Comparison of ENCODE assay signal across 26 mouse cellular contexts in the genomic region with DNA sequence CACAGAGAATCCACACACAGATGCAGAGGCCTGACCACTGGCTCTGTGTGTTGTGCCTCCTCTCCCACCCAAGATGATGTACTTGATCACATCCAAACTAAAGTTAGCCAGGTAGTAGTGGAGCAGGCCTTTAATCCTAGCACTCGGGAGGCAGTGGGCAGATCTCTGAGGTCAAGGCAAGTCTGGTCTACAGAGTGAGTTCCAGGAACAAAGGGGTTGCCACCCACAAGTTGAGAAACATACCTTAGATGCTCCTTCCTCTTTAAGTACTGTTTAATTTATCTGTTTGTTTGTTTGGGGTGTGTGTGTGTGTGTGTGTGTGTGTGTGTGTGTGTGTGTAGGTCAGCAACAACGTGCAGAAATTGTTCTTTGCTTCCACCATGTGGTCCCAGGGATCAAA.
DNase-seq lines count a peak whose midpoint lies in the region; TF ChIP-seq lines count a peak whose summit lies in the region.
"Had no signal": no experiment of that assay in that cellular context is flagged by ENCODE, and none has a peak within 500 bp of the region (broad histone marks: within the 10 kb centered on the region; RNA-seq: fewer than 3 reads in every experiment).

No protein-coding gene starts in this region.

- H3K9me3 ChIP-seq in megakaryocyte, embryonic 14.5 days: no peaks in the 10 kb centered on the region
- H3K9me3 ChIP-seq: embryonic facial prominence, embryonic 13.5 days; forebrain, embryonic 10.5 days; forebrain, embryonic 15.5 days; G1E; hindbrain, embryonic 13.5 days; limb, embryonic 12.5 days; midbrain, embryonic 12.5 days; neural tube, embryonic 13.5 days had no signal

- intact Hi-C loops in heart, postnatal 10 days (cut with DNase I): no loop called here

- TF ChIP-seq CTCF in spleen, adult 2 months (IDR thresholded peaks at IDR 0.05; ENCODE audit: extremely low read depth, insufficient read depth, insufficient read length, insufficient replicate concordance): no peak

- H3K27me3 ChIP-seq in spleen, adult 2 months (ENCODE audit: control insufficient read depth, insufficient read depth, low read length): no peaks in the 10 kb centered on the region
- H3K27me3 ChIP-seq in megakaryocyte, embryonic 14.5 days (replicated peaks): no peaks in the 10 kb centered on the region
- H3K27me3 ChIP-seq: embryonic facial prominence, embryonic 13.5 days; forebrain, embryonic 15.5 days; hindbrain, embryonic 13.5 days; limb, embryonic 12.5 days; midbrain, embryonic 12.5 days; neural tube, embryonic 13.5 days had no signal

- 60% methylated on average over 2 of the region's 2 CpGs for WGBS in spleen, adult 2 months

- no peak for TF ChIP-seq POLR2A in spleen, adult 2 months (IDR thresholded peaks at IDR 0.05; ENCODE audit: low read depth, low read length)

- H3K4me1 ChIP-seq in spleen, adult 2 months (ENCODE audit: control insufficient read depth, insufficient read depth, insufficient read length): peaks cover 33% of the 10 kb centered on the region; the same call in 1 of the 2 replicates
- peaks cover 37% of the 10 kb centered on the region for H3K4me1 ChIP-seq in brown adipose tissue, adult 24 weeks (ENCODE audit: control insufficient read depth, insufficient read depth, insufficient read length, low read length)
- peaks cover 100% of the 10 kb centered on the region for H3K4me1 ChIP-seq in megakaryocyte, embryonic 14.5 days
- H3K4me1 ChIP-seq: forebrain, embryonic 15.5 days; midbrain, embryonic 12.5 days had no signal

- no peak for DNase-seq in spleen, adult 2 months (ENCODE audit: low read depth in 1 of 2, low spot score in 2 of 2)
- no peak for DNase-seq in spleen, postnatal 14 days (ENCODE audit: low spot score in 2 of 2)
- no peak for DNase-seq in cerebellum, adult 9-10 months
- DNase-seq in heart, postnatal 10 days: no peak
- DNase-seq: adrenal gland, adult 8-10 months; cerebellum, adult 11 months; cerebellum, postnatal 10 days; gastrocnemius, postnatal 10 days; heart, postnatal 4 days; kidney, adult 11 months; kidney, postnatal 36 days; right cerebral cortex, postnatal 14 days; thymus, postnatal 36 days had no signal

- no peak overlapping the region for H3K4me3 ChIP-seq in spleen, adult 2 months (ENCODE audit: extremely low read depth, insufficient read depth, insufficient read length)
- H3K4me3 ChIP-seq in brown adipose tissue, adult 24 weeks (ENCODE audit: insufficient read depth, low read depth, low read length): no peak overlapping the region
- H3K4me3 ChIP-seq in megakaryocyte, embryonic 14.5 days (replicated peaks): peak overlapping the region; percentile 12
- H3K4me3 ChIP-seq: embryonic facial prominence, embryonic 13.5 days; forebrain, embryonic 10.5 days; forebrain, embryonic 15.5 days; hindbrain, embryonic 13.5 days; layer of hippocampus, adult 2 months; left cerebral cortex, adult 2 months; limb, embryonic 12.5 days; midbrain, embryonic 12.5 days; neural tube, embryonic 13.5 days had no signal

- H3K27ac ChIP-seq in spleen, adult 2 months (ENCODE audit: insufficient read depth, low read length): peak overlapping the region; percentile 39; the same call in 1 of the 2 replicates
- peak overlapping the region; percentile 62 for H3K27ac ChIP-seq in brown adipose tissue, adult 24 weeks (replicated peaks; ENCODE audit: low read depth, low read length)
- H3K27ac ChIP-seq: embryonic facial prominence, embryonic 13.5 days; forebrain, embryonic 10.5 days; forebrain, embryonic 15.5 days; hindbrain, embryonic 13.5 days; layer of hippocampus, adult 2 months; left cerebral cortex, adult 2 months; limb, embryonic 12.5 days; macrophage; midbrain, embryonic 12.5 days; neural tube, embryonic 13.5 days had no signal

- peaks cover 3% of the 10 kb centered on the region for H3K36me3 ChIP-seq in spleen, adult 2 months (ENCODE audit: control insufficient read depth, insufficient read depth, low read length)
- H3K36me3 ChIP-seq in megakaryocyte, embryonic 14.5 days (replicated peaks; ENCODE audit: low read length): peaks cover 80% of the 10 kb centered on the region
- H3K36me3 ChIP-seq: embryonic facial prominence, embryonic 13.5 days; forebrain, embryonic 10.5 days; forebrain, embryonic 15.5 days; G1E; hindbrain, embryonic 13.5 days; midbrain, embryonic 12.5 days; neural tube, embryonic 13.5 days had no signal
